Mouse (Mus musculus): ENCODE data around the gene Ash1l.

The Ash1l gene

DNA sequence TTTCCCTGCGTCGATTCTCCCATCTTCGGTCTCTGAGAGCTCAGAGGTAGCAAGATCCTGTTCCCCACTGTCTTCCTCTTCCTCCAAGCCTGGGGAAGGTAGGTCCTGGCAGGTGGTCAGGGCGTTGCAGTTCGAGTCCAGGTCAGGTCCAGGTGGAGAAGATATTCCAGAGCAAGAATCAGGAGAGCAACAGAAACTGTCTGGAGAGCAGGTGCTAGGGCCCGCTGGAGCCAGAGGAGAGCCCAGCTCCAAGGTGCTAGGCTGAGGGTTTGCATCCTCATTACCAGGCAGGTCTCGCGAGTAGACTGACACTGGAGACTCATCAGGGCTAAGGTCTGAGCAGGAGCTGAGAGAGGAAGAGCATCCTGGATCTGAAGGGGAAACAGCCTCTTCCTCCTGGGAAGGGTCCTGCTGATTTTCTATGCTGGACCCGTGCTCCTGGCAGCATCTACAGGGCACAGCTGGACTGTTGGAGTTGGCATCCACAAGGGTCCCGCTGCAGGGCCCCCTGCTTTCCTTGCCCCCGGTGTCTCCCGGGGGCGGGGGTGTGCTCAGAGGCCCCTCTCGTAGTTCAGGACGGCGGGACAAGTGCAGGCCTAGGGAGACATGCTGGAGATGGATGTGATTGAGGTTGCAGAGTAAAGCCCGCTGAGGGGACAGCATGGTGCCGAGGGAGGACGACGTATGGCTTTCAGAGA, 141.5 kb downstream of the Ash1l start:
- no peak for DNase-seq (ENCODE audit: extremely low read depth, low read depth)

- no peak for DNase-seq (ENCODE audit: extremely low read depth, low read depth)
Measured at GRCm38 (mm10) chr3:89092509-89093090, 142.2 kb downstream of the Ash1l start.

DNA sequence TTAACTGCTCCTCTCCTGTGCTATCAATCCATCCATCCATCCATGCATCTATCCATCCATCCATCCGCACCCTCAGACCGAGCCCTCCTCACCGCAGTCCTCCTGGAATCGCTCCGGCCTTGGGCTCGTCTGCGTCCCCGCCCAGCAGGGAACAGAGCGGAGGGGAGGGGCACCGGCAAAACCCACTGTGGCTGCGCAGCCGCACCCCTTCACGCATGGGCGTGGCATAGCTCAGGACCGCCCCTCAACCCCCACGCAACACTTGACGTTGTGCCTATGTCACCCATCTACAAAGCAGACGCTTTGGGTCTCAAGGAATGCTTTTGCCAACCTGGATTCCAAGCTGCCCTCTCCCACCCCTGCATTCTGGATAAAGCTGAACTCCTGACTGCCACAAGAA, 142.8 kb downstream of the Ash1l start, which contains the start of gene Rusc1:
Gene Rusc1 (minus strand): TSS at position 137 of the 400 bp plus-strand sequence.
- DNase-seq (ENCODE audit: extremely low read depth, low read depth): no peak

- no peak for DNase-seq (ENCODE audit: extremely low read depth, low read depth)
Measured at GRCm38 (mm10) chr3:89094021-89094420, 143.6 kb downstream of the Ash1l start.

GRCm38 (mm10) chr3:89100811-89101210, 150.4 kb downstream of the Ash1l start, which contains the start of gene Gm43738:
Gene Gm43738, minus strand, starts transcription at chr3:89101099.
- no peak for DNase-seq (ENCODE audit: extremely low read depth, low read depth)

GRCm38 (mm10) chr3:89101459-89101811, 151.0 kb downstream of the Ash1l start:
- DNase-seq (ENCODE audit: extremely low read depth, low read depth): no peak

DNA sequence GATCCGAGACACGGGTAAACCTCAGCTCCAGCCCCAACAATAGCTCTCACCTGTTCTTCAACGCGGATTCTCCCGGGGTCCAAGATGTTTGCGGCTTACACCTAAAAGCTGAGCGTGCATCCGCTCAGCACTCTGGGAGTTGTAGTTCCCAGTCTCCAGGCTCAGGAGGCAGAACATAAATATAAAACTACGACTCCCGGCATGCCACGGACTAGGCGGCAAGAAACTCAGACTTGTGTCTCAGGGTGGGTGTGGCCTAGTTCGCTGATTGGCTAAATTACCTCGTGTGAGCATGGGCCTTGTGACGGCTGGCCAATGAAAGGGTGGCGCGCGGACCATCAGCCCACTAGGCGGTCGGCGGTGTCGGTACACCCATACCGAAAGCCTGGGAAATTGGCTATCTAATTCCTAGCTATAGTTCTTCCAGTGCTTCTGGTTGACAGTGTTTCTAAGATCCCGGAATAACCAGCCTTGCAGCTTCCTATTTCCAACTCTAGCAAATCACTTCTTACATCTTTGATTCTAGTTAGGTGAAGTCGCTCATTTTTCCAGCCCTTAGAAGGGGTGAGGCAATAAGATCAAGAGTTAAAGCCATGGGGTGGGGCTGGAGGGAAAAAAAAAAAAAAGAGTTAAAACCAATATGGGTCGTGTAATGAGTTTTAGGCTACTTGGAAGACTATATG, 151.5 kb downstream of the Ash1l start, which contains the start of gene Fdps:
Gene Fdps (minus strand): TSS at position 148 of the 683 bp plus-strand sequence.
- DNase-seq (ENCODE audit: extremely low read depth, low read depth): peak; percentile 100

- no peak for DNase-seq (ENCODE audit: extremely low read depth, low read depth)
Measured at GRCm38 (mm10) chr3:89102495-89103290, 152.3 kb downstream of the Ash1l start.

GRCm38 (mm10) chr3:89103291-89103595, 152.8 kb downstream of the Ash1l start:
- peak; percentile 50 for DNase-seq (ENCODE audit: extremely low read depth, low read depth)

- peak; percentile 56 for DNase-seq (ENCODE audit: extremely low read depth, low read depth)
Measured at GRCm38 (mm10) chr3:89106881-89107280, 156.5 kb downstream of the Ash1l start.

DNA sequence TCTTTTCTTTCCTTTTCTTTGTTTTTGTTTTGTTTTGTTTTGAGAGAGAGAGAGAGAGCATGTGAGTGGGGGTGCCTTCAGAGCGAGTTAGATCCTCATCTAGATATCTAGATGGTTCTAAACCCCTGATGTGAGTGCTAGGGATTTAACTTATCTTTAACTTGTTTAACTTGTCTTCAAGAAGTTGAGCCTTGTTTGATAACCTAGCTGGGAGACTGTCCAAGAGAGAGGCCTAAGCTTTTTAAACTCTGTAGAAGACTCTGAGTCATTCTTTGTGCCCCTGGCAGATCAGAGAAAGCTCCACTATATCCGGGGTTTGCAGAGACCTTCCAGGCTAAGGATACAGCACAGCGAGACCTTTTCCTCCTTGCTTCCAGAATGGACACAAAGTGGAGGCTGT, 157.1 kb downstream of the Ash1l start:
- no peak for DNase-seq (ENCODE audit: extremely low read depth, low read depth)

DNA sequence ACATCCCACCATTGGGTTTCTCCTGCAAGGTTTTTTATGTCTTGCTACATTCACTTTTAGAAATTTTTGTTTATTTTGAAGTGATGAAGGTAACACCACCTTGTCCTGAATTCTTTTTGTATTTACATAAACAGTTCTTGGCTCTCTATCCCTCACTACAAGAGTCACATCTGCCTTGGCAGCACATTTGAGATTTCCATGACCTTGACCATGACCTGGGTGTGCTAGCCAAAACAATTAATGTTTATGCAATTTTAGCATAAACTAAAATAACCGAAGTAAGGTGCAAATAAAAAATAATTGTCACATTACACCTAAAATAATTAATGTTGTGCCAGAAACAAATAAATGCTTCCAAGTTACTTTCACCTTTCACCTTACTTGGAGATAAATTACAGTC, 157.7 kb downstream of the Ash1l start:
- no peak for DNase-seq (ENCODE audit: extremely low read depth, low read depth)

- no peak for DNase-seq (ENCODE audit: extremely low read depth, low read depth)
Measured at GRCm38 (mm10) chr3:89113058-89113457, 162.6 kb downstream of the Ash1l start.

- peak; percentile 64 for DNase-seq (ENCODE audit: extremely low read depth, low read depth)
Measured at GRCm38 (mm10) chr3:89115522-89115921, 165.1 kb downstream of the Ash1l start.

DNA sequence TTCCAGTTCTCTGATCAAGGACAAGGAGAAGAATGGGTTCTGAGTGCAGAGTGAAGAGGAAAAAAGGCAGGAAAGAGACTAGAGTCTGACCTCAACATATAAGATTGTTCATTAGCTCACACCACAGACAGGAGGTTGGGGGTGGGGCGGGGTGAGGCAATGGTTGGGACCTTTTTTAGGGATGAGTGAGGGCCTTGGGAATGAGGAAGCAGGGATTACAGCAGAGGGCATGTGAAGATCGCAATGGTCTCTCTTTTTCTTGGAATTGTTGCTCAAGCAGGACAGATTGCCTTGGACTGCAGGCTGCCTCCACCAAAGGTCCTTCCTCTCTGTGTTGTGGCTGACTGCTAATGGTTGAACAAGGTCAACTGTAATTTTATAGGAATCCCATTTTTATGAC, 172.9 kb downstream of the Ash1l start:
- DNase-seq (ENCODE audit: extremely low read depth, low read depth): no peak

- no peak for DNase-seq (ENCODE audit: extremely low read depth, low read depth)
Measured at GRCm38 (mm10) chr3:89124241-89124640, 173.8 kb downstream of the Ash1l start.

- DNase-seq (ENCODE audit: extremely low read depth, low read depth): no peak
Measured at GRCm38 (mm10) chr3:89125981-89126380, 175.6 kb downstream of the Ash1l start.

Data from MEL-GATA-1-ER (cell line).